Mouse (Mus musculus): Measurements from ENCODE around the gene Cadps2. TPM values are rescaled to one million over a fixed set of nuclear protein-coding genes. Genes with fewer than 3 reads are reported as not detected.
A peak's percentile ranks its signal among the peaks of the same experiment; 100 is the strongest.

The Cadps2 gene
- total RNA-seq, 4 experiments from 2014 or later, result 1.6 to 11.2 (median 6.4) TPM

DNA sequence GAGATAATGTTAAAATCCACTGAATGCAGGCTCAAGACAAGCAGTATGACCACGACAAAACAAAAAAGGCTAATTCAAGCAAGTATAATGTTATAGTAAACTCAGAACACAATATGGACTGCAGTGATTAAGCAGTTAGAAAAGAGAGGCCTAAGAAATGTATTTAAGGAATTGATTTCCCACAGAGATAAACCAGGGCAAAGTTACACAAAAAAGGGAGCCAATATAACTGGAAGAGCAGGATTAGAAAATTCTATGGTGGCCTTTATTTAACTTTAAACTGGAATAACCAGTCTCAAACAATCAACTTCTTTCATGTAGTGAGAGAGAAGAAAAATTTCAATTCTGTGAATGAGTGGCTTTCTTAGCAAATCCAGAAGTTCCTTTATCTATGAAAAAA lies 289.3 kb downstream of the Cadps2 start:
- no peak for DNase-seq

DNA sequence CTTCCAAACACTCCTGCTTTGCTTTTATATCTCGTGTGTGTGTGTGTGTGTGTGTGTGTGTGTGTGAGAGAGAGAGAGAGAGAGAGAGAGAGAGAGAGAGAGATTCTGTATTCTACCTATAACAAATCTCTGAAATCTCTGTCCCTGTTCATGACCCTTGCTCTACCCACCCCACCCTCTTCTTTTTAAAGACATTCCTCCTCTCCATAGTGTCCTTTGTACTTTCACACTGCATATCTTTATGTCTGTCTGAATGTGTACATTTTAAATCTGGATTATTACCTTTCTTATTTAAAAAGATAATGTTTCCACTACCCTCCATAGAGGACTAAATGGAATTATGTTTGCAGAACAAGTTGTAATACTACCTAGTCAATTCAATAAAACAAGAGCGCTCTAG lies 315.5 kb downstream of the Cadps2 start:
- no peak for DNase-seq

DNA sequence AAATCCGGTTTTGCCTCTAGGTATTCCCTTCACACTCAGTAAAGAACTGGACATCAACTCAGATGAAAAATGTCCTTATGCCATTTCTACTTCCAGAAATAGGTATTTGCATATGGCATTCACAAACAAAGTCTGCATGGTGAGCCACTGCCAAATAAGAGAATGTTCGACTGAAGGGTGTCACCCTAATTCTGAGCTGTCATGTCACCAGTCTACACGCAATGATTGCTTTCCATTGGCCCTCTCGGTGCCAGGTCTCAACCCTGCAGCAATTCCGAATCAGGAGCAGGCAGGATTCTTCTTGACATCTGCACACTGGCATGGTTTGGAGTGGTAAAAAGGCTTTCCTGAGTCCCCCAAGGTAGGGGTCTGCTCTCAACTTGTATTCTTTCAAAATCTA lies 316.7 kb downstream of the Cadps2 start:
- DNase-seq, result no peak

DNA sequence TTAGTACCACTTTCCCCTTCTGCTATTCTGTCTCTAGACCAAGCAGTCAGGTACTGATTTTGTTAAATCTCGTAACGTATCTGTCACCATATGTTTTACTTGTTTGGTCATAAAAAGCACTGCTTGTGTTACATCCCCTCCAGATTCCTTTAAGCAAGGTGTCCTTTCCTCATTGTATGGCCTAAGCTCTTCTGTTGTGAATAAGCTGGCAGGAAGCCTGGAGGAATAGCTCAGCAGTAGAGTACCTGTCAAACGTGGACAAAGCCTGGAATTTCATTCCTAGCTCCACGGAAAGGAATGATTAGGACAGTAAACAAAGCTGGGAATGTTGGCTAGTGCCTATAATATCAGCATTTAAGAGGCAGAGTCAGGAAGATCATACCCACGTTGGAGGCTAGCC lies 340.6 kb downstream of the Cadps2 start:
- no peak for DNase-seq

DNA sequence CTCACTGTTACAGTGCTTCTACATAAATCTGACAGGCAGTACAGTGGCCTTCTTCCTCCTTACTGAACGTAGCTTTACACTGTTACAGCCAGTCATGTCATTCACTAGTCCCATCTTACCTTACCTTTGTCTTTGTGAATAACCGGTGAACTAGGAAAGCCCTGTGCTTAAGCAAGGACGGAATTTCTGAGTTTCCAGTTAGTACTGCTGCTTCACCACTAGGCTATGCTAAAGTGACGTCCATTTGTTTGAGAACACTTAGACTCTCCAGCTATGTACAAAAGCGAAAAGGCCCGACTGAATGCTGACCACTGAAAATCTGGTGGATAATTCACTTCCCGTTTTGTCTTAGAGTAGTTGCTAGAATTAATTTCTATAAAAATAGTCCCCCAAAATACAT lies 347.4 kb downstream of the Cadps2 start:
- no peak for DNase-seq

DNA sequence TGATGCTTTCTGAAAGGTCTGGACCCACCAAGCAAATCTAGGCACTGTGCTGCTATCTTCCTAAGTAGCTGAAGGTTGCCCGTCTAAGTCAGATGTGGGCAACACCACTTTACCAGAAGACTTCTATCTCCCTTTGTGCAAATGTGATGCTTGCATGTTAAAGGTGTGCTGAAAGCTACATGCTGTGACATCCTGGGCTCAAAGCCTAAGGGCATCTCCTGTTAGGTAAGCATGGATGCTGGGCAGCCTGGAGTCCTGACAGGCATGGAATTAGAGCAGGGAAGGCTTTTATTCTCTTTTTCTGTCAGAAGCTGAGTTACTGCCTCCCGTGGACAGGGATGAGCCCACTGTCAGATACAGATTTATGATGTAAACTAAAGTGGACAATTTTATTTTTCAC lies 348.8 kb downstream of the Cadps2 start:
- no peak for DNase-seq

DNA sequence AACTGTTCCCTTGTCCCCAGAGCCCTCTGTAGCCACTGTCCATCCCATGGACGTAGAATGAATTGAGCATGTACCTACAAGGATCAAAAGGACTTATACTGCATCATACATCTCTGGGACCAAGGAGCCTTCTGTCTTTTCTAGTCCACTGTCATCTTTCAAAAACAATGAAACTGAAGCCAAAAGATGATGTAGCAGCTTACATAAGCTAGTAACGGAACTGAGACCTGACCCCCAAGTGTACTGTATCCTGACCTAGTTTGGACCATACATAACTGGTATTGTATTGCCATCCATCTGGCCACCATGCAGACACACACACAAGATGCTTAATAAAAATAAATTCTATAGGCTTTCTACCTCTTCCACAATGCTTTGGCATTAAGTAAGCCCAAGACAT lies 350.2 kb downstream of the Cadps2 start:
- DNase-seq, result no peak

DNA sequence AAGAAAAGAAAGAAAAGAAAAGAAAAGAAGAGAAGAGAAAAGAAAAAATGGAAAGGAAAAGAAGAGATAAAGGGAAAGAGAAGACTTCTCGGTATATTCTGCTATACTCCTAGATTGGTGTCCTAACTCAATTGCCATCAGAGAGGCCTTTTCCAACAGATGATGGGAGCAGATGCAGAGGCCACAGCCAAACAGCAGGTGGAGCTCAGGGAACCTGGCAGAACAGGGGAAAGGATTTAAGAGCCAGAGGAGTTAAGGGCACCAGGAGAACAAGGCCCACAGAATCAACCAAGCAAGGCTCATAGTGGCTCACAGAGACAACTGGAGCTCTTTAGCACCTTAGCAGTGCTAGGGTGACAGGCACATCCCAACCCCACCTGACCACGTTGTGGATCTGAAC lies 366.5 kb downstream of the Cadps2 start:
- no peak for DNase-seq

DNA sequence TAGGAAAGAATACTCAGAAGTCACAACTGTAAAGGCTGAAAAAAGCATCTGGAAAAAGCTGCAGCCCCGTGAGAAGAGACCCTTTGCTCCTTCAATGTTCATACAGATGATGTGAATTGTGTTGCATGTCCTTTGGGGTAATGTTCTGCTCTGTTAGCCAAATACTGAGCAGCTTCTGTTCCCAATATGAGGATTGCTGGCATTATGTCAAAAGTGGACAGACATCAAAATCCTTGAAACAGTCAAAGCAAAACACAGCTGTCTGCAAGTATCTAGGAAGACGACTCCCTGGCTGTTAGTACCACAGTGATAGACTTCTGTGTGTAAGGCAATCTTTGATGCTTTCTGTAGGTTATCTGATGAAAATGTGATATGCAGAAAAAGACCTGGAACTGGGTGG lies 367.4 kb downstream of the Cadps2 start:
- DNase-seq, result no peak

DNA sequence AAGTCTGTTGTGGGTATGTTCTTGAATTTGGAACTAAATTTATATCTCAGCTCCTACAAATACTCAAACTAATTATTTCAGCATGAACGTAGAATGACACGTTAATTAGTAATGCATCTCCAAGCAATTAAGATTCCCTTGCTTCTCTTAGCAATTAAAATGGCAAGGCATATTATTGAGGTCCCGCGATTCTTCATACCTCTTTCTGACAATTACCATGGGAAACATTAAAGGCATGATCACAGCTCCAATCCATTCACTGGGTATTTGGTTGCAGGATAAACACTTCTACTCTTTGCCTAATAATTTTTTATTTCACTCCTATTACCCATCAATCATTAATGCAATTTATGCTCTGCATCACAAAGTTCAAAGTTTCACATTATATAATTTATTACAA lies 371.3 kb downstream of the Cadps2 start:
- no peak for DNase-seq

DNA sequence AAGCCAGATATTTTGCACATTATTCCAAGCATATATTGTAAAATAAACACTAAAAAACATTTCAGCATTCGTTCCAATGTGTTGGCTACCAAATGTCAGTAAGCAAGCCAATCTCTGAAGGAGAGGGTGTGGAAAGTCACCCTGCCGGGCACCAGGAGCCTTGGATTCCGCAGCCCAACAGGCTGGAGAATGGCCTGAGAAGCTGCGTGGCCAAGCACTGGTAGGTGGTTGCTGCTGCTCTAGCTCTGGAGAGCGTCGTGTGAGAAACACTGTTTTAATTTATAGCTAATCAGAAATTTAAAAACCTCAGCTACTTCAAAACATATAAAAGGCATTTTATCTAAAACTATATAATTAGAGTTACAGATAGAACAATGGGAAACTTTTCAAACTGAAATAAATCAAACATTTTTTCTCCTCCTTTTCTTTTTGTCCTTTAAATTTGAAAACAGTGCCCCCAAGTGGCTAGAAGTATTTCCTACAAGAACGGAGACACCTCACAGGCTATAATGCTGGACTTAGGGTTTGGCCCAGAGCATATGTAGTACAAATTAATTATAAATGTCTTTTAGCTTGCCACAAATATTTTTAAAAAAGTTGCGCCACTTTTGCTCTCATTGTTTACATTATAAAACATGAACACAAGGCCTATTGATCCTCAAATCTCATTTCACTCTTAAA lies 376.5 kb downstream of the Cadps2 start:
- DNase-seq, result no peak

DNA sequence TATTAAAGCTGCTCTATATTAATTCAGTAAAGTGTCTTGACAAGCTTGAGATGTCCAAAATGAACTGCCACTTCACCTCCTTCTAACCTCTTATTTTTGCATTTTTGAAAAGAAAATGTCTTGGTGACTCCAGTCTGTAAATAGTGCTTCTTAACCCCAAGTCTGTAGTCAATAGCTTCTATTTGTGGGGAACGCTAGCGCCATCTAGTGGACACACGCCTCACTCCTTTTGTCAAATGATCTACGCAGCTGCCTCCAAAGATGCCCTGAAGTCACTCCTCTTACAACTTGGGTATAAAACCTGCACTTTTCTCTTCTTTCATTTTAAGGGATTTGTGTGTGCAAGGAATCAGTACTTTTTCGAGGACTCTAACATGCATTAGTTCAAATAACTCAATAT lies 381.5 kb downstream of the Cadps2 start:
- peak; percentile 22 for DNase-seq

DNA sequence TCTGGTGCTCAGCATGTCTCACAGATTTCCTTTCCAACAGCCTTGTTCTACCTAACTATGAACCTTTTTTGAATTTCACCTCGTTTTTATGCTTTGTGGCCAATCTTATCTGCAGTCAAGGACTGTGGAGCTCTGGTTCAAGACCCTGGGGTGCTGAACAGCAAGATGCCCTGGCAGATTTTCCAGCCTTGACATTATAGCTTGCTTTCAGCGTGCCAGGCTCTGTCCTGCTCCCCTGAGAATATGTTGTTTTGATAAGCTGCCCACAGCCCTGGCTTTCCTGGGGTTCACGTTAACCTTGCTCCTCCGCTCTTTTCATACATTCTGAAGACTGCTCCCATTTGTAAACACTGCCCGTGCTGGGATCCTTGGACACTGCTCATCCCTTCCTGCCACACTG lies 385.3 kb downstream of the Cadps2 start:
- DNase-seq, result peak; percentile 14

DNA sequence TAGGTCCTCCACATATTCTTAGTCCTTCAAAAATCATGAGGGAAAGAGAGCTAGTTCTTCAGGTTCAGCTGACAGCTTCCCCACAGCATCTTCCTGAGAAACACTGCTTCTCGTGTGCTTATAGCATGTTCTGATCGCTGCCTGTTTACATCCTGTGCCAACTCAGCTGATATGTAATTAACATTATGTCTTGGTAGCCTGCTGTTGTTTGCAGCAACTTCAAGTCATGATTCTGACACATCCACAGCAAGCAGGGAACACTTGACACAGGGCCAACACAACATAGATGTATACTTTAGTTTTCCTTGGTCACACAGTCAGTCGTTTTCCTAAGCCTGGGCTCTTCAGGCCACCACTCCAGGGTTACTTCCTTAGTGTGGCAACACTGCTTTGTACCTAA lies 399.3 kb downstream of the Cadps2 start:
- DNase-seq, result no peak

DNA sequence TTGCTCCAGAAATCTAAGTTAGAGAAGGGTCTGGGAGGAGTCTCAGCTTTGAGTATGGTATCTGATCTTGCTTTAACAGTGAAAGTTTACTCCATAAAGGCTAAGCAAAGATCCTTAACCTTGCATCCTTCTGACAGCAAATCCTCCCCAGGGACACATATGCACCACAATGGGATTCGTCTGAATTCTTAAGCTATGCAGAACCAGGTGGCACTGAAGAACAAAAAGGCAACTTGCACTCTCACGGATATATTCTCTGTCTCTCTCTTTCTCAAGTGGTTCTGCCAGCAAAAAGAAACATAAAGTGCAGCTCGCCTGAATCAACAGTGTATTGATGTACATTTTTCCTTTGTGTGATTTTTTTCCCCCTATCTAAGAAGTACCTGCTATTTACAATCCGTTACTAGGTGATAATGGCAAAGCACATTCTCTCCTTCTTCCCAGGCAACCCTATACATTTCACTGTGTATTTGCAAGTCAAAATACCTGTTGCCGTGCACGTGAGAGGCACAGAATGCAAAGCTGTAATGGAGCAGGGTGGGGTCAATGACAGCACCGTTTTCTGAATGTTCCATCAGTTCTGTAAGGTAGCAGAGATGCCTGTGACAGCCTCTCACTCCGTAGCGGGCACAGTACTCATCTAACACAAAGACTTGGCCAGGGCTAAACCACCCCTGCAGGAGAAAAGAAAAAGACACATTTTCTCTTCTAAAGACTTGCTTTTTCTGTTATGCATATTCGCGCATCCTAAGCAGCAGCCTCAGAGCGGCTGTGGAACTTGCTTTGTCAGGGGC lies 428.8 kb downstream of the Cadps2 start:
- no peak for DNase-seq

DNA sequence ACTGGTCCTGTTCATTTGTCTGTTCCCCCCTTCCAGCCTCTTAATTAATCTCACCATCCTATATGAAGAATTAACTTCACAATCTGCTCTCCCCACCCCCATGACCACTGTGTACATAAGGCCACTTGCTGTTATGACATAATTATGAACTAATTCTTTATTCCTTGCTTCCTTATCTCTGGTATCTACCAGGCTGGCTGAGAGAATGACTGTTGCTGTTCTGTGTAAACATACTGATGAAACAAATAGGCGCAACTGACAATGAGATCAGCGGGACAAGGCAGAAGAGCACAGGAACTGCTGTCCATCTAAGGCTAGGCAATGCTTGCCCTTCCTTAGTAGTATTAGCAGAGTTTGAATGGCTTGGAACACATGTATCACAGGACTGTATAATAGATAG lies 445.1 kb downstream of the Cadps2 start:
- no peak for DNase-seq

DNA sequence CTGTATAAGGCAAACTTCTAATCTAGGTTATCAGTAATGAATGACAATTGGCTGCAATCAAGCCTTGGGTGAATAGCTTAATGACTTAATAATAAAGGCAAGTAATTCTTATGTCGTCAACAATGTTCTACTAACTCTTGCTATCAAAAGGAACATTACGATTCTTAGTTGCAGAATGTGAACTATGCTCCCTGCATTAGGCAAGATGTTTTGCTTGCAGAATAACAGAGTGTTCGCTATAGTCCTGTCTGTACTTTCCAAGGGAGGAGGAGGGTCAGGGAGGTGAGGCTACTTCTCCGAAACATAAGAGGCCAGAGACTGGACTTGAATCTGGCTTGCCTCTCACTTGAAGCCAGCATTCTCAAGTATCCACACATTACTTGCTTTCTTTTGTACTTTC lies 446.5 kb downstream of the Cadps2 start:
- DNase-seq, result no peak

DNA sequence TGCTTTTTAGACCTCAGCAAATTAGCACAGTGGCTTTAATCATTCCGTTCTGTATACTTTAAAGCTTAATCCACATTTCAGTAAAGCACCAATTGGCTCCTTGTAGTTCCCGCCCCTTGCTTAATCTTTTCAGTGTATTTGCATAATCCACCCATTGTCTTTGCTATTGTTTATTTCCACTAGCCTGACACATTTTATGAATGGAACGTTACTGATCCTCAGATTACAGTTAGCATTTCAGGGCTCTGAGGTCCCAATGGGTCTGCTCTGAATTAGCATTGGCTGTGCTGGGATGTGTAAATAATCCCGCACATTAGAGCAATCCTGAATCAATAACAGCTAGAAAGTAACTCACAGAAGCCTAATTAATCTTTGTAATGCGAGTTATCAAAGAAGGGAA lies 452.5 kb downstream of the Cadps2 start:
- no peak for DNase-seq

DNA sequence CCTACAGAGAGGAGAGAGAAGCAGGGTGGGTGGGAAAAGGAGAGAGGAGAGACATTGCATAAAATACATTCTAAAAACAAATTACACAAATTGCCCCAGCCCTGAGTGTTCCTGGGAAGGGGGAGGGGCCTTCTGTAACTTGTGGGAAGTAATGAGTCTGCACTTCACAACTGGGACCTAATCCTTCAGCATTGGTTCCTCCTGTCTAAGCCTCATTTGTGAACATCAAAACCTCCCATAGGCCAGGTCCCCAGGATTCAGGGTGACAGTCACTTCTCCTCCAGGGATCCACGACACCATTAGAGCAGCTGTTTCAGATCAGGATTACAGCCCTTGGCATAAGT lies 456.2 kb downstream of the Cadps2 start:
- no peak for DNase-seq

DNA sequence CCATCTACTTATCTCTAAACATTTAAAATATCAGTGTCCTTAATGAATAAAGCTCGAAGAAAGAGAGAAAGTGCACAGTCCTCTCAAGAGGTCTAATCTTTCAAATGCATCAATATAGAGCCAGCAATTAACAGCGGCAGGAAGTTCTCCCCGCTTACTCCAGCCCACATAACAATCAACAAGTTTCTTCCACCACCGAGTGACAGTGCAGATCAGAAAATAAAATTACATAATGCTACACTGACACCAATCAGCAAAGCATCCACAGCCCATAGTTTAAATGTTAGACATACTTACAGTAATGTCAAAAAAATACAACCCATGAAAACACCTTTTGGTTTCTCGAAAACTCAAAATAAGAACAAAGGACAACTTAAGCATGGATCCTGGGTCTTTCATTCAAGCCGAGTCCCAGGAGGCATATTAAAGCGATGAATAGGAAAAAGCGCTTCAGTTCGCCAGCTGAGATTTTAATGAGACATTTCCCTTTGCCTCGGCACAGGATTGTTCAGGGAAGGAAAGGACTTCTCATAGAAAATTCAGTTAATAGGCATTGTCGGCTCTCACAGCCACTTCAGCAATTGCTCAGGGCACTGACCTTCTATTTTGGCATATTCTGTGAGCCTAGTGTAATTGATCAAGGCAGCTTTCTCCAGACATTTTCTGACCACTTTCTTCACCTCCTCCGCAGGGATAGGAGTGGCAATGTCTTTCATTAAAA lies 456.8 kb downstream of the Cadps2 start:
- DNase-seq, result no peak

DNA sequence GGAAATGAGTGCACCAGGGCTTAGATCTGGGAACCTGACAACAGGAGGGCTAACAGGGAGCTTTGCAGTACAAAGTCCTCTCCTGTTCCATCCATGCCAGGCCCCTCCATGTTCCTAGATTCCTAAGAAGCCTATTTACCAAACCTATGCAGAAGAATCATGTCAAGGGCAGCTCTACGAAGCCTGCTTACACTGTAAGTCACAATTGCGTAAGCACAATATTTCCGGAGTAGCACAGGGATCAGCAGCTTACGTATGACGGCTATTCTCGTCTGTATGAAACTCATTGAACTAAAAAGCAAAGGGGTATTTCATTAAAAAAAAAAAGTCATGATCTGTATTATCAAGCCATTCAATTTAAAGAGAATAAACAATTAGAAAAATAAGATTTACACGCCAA lies 462.9 kb downstream of the Cadps2 start:
- DNase-seq, result no peak

DNA sequence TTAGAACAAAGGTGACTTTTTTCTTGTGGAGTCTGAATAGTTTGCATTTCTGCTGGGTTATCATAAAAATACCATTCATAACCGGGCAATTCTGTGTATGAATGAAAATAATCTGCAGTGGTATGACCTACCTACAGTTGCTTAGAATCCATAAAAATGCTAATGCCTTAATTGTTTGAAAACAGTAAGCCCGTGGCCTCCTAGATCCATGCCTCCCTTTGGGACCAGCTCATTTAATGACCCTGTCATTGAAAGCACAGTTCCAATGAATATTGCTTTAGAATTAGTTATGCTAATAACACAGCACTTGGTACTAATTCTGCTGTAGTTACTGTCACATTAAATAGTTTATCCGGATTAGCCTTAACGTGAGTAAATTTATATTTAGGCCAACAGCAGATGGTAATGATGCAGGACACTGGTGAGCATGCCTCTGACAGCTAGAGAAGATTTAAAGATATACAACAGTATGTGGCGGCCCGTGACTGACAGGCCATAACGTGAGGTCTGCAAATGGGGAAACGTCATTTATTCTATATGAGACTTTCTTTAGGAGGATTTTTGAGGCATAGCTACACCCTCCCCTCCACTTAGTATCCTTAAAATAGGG lies 477.3 kb downstream of the Cadps2 start:
- no peak for DNase-seq

DNA sequence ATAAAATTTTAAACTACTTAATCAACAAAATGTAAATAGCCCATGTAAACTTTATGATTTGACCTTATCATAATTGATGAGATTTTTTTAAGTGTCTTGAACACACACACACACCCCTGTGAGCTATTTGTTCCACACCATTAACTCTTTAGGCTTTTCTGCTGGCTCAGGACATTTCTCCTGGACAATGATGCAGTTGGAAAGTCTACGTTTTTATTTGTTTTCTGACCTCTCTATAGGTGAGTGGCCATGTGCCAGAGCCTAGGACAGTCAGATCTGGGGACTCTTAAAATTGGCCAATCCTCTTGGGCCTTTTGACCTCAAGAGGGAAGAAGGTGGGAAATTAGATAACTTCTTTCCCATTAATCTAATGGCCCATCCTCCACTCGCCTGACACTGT lies 478.6 kb downstream of the Cadps2 start:
- DNase-seq, result no peak
